Mouse (Mus musculus) common myeloid progenitor, adult 5-6 weeks (primary cell): Measurements from ENCODE around the gene Kras. TPM values are rescaled to one million over a fixed set of nuclear protein-coding genes. Genes with fewer than 3 reads are reported as not detected.

Experiments used
- ATAC-seq: replicated peaks from 2 replicates; pipeline ENCODE4 v1.8.0; 2016; ENCODE audit warnings: low read depth, mild to moderate bottlenecking, moderate TSS enrichment, inconsistent platforms; ENCODE audit not compliant: poor library complexity, severe bottlenecking
- total RNA-seq: library from RNA; stranded (forward); fragments of 200-1000, 187-1606 nt; gene quantifications from 2 replicates; pipeline ENCODE4 v1.2.3, GENCODE M21; 2017

Kras gene
- total RNA-seq, 1 experiment from 2014 or later, result 33.4 TPM

- peak; percentile 10 for ATAC-seq
These were observed 781 bp upstream of the Kras start for GRCm38 (mm10) chr6:145250820-145251219.

- peak; percentile 49 for ATAC-seq
These were observed 501 bp downstream of the Kras start for GRCm38 (mm10) chr6:145249291-145250184.

GRCm38 (mm10) chr6:145247886-145248285 is 2.2 kb downstream of the Kras start:
- ATAC-seq, result no peak

- ATAC-seq, result no peak
These were observed 3.2 kb downstream of the Kras start for GRCm38 (mm10) chr6:145246841-145247240.

GRCm38 (mm10) chr6:145242521-145242920 is 7.5 kb downstream of the Kras start:
- 0 out of 2 replicates have a peak, but pooled peaks have one; percentile 39 for ATAC-seq

GRCm38 (mm10) chr6:145240285-145240684 is 9.8 kb downstream of the Kras start:
- ATAC-seq, result no peak

- no peak for ATAC-seq
These were observed 12.9 kb downstream of the Kras start for GRCm38 (mm10) chr6:145237148-145237547.

GRCm38 (mm10) chr6:145235367-145235766 is 14.7 kb downstream of the Kras start:
- ATAC-seq, result no peak

GRCm38 (mm10) chr6:145234391-145234790 is 15.6 kb downstream of the Kras start:
- no peak for ATAC-seq

- no peak for ATAC-seq
These were observed 23.7 kb downstream of the Kras start for GRCm38 (mm10) chr6:145226296-145226695.

- ATAC-seq, result no peak
These were observed 25.8 kb downstream of the Kras start for GRCm38 (mm10) chr6:145224246-145224645.

GRCm38 (mm10) chr6:145215826-145216225 is 34.2 kb downstream of the Kras start:
- ATAC-seq, result no peak

- no peak for ATAC-seq
These were observed 36.1 kb downstream of the Kras start for GRCm38 (mm10) chr6:145213916-145214315.

GRCm38 (mm10) chr6:145211376-145212305 is 38.4 kb downstream of the Kras start:
- peak; percentile 26 for ATAC-seq

GRCm38 (mm10) chr6:145210816-145211338 is 39.2 kb downstream of the Kras start, which contains the start of the genes Casc1 and Etfrf1:
Gene Casc1, minus strand, starts transcription at chr6:145211005.
Gene Etfrf1, plus strand, starts transcription at chr6:145211134.
- ATAC-seq, result peak; percentile 87

GRCm38 (mm10) chr6:145210056-145210680 is 39.9 kb downstream of the Kras start:
- ATAC-seq, result no peak

- no peak for ATAC-seq
These were observed 44.9 kb downstream of the Kras start for GRCm38 (mm10) chr6:145205142-145205541.

- no peak for ATAC-seq
These were observed 45.6 kb downstream of the Kras start for GRCm38 (mm10) chr6:145204440-145204839.

- no peak for ATAC-seq
These were observed 47.5 kb downstream of the Kras start for GRCm38 (mm10) chr6:145202432-145203125.
